Mouse (Mus musculus) macrophage (primary cell): ENCODE data around the gene Fhod1. TPM values are rescaled to one million over a fixed set of nuclear protein-coding genes. Genes with fewer than 3 reads are reported as not detected.
"Not testable (repeated sequence)": the region's sequence is repeated elsewhere in the genome, so short reads cannot be mapped to it uniquely, and the experiment has no call there.

Experiments used
- H3K27ac ChIP-seq: fragments of 350-480 bp; formaldehyde crosslinking; 2 replicates; pipeline ENCODE4 v1.9.0; 2021
- H3K36me3 ChIP-seq: fragments of 350-480 bp; formaldehyde crosslinking; 2 replicates; pipeline ENCODE4 v1.9.0; 2021; ENCODE audit errors: inconsistent target
- H3K4me3 ChIP-seq: fragments of 350-480 bp; formaldehyde crosslinking; 2 replicates; pipeline ENCODE4 v1.9.0; 2021; ENCODE audit errors: inconsistent target
- H3K79me2 ChIP-seq: fragments of 350-480 bp; formaldehyde crosslinking; 2 replicates; pipeline ENCODE4 v1.9.0; 2021; ENCODE audit errors: inconsistent target
- WGBS: methylation state at CpG from one replicate; pipeline ENCODE4 v1.1.7; 2026; ENCODE audit warnings: inconsistent platforms; ENCODE audit not compliant: missing documents; 5-methylcytosine and 5-hydroxymethylcytosine counted together
- polyA plus RNA-seq: library from polyadenylated mRNA; stranded (reverse); fragments of 250-400 nt; gene quantifications from 3 replicates; pipeline ENCODE4 v1.2.4, GENCODE M21; 2018; ENCODE audit warnings: inconsistent platforms

Fhod1 gene
- polyA plus RNA-seq, 1 experiment from 2014 or later: 5.6 TPM

DNA sequence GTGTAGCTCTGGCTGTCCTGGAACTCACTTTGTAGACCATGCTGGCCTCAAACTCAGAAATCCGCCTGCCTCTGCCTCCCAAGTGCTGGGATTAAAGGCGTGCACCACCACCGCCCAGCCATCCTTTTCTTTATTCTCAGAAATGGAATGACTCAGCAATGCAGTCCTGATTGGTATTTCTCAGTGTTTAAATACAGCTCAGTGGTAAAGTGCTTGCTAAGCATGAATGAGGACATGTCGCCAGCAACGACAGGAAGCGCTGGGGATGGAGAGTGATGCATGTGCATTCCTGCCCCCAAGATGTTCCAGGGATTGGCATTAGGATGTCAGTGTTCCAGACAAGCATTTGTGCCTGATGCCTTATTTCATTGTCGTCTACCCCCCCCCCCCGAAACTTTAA, 44.4 kb downstream of the Fhod1 start:
- Histone ChIP-seq H3K36me3 (peaks cover 38% of the 10 kb centered on the region; the same call in 1 of the 2 replicates), H3K27ac (peak overlapping the region; percentile 45; the same call in 1 of the 2 replicates), H3K4me3 (no peak overlapping the region), H3K79me2 (peaks cover 31% of the 10 kb centered on the region)
- WGBS: 75% methylated on average over 8 of the region's 8 CpGs

DNA sequence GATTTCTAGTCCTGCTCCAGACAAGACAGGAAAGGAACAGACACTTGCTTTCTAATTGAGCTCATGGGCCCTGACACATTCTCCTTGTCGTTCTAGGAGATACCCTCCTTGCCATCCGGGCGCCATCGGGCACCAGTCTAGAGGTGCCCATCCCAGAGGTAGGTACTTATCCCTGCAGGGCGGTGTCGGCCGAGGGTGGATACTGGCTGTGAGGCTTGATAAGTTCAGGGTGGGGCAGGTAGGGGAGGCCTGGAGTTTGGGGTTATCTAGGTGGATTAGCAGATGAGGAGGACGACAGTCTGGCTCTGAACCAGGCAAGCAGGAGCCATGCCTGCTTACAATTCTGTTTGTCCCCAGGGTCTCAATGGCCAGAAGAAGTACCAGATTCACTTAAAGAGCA, 47.8 kb downstream of the Fhod1 start:
- no peak overlapping the region for H3K4me3 ChIP-seq

DNA sequence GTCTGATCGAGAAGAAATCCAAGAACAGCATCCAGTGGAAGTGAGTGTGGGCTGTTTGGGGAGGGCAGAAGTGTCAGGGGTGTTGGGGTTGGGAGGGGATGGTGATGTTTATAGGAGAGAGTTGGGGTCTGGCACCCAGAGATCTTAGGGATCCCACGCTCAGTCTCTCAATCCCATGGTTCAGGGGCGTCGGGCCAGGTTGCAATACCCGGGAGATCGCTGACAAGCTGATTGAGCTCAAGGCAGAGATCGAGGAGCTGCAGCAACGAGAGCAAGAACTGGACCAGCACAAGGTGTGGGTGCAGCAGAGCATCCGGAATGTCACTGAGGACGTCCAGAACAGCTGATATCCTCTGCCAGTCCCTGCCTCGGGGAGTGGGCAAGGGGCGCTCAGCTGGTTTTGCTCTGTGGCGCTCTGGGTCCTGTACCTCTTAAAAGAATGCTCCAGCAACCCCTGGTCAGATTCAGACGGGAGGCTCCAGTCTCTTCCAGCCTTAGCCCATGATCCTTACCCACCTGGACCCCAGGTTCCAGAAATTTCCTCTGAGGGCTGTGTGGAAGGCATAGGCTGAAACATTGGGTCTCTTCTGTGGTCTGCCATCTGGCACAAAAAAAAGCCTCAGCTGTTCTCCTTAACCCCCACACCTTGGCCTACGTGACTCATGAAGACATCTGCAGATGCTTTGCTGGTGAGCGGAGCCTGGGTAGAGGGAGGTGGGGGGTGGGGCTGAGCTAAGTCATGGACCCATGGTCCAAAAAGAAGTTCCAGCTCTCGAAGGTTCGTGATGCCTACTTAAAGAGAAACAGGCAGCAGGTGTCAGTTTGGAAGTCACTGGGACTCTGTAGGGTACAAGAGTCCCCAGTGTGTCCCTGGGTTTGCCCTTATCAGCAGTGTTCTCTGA, 49.2 kb downstream of the Fhod1 start:
- 62% methylated on average over 18 of the region's 18 CpGs for WGBS
- Histone ChIP-seq H3K36me3 (peaks cover 26% of the 10 kb centered on the region; the same call in 1 of the 2 replicates), H3K79me2 (peaks cover 38% of the 10 kb centered on the region), H3K27ac (peak overlapping the region; percentile 37), H3K4me3 (peak overlapping the region; percentile 92)

More for the DNA sequence above, 47.8 kb downstream of the Fhod1 start:
- H3K79me2 ChIP-seq: peaks cover 38% of the 10 kb centered on the region
- WGBS: 99% methylated on average over 8 of the region's 8 CpGs
- H3K27ac ChIP-seq: no peak overlapping the region
- peaks cover 26% of the 10 kb centered on the region; the same call in 1 of the 2 replicates for H3K36me3 ChIP-seq

DNA sequence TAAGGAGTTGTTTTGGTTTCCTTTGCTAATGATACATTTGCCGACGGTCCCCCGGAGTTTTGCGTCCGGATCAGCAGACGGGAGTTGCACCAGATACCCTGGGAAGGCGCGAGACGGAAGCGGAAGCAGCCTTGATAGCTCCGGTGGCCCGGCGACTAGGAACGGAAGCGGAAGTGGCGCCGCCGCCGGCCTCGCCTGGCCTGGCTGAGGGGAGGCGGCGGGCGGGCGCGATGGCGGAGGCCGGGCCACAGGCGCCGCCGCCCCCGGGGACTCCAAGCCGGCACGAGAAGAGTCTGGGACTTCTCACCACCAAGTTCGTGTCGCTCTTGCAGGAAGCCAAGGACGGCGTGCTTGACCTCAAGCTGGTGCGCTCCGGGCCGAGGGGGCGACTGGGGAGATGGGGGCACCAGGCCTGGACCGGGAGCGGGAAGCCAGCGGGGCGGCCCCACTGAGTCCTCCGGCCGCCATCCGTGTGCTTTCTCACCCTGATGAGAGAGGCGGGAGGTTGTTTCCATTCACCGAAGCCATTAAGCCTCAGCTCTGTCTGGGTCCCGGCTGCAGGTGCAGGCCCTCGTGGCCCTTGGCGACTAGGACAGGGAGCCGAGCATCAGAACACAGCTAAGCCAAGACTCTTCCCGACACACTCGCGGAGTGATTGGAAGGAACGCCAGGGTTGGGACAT, 50.1 kb downstream of the Fhod1 start, which contains the start of gene E2f4:
Gene E2f4 (plus strand): TSS at position 153 of the 682 bp plus-strand sequence.
- H3K79me2 ChIP-seq: peaks cover 38% of the 10 kb centered on the region
- peaks cover 26% of the 10 kb centered on the region; the same call in 1 of the 2 replicates for H3K36me3 ChIP-seq
- peak within 1 kb of the TSS; percentile 92 for H3K4me3 ChIP-seq
- under 1% methylated on average over 57 of the region's 58 CpGs for WGBS
- peak within 1 kb of the TSS; percentile 46 for H3K27ac ChIP-seq

DNA sequence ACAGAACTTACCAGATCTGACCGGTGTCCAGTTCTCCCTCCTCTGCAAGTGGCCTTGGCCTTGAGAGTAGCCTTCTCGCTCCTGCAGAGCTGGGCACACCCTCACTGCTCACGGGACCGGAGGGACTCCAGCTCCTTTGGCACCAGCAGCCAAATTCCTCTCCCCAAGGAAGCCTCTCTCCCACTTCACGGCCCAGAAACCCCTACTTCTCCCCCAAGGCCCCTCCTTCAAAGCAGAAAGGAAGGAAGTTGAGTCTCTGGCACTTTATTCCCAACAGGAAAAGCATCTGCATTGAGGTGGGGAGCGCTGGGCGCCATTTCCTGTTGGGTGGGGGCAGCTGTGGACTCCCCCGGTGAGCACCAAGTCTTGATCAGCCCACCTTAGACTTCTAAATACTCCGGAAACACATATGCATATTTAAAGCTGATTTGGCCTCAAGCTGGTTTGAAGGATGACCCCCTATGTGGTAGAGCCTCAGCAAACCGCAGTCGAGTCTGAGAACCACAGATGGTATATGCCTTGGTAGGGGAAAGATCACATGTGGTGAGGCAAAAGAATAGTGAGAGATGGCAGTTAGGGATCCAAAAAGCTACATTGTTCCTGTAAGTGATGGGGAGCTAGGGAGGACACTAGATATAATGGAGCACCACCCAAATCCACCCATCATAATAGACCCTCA, 51.7 kb downstream of the Fhod1 start, which contains the start of gene Exoc3l:
Gene Exoc3l (minus strand): TSS at position 207 of the 679 bp plus-strand sequence.
- peaks cover 13% of the 10 kb centered on the region; the same call in 1 of the 2 replicates for H3K36me3 ChIP-seq
- H3K27ac ChIP-seq: peak within 1 kb of the TSS; percentile 46; the same call in 1 of the 2 replicates
- peak within 1 kb of the TSS; percentile 92; the same call in 1 of the 2 replicates for H3K4me3 ChIP-seq
- WGBS: 14% methylated on average over 11 of the region's 11 CpGs
- peaks cover 33% of the 10 kb centered on the region for H3K79me2 ChIP-seq

DNA sequence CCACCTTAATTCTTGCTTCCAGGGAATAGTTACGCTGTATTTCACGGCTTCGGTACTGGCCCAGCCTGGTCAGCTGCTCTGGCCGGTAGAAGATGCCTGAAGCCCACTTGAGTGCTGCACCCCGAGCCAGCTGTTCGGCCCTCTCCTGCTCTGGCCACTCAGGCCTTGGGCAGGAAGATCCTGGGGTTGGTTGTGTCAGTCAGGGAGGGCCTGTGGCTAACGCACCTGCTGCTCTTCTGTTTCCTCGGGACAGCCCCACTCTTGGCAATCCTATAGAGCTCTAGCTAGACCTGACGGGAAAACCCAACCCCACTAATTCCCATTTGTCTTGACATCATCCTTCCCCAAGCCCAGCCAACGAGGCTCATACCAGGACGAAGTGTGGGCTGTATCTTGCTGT, 52.5 kb downstream of the Fhod1 start:
- peaks cover 6% of the 10 kb centered on the region; the same call in 1 of the 2 replicates for H3K36me3 ChIP-seq
- peaks cover 26% of the 10 kb centered on the region for H3K79me2 ChIP-seq
- WGBS: 69% methylated on average over 9 of the region's 11 CpGs
- no peak overlapping the region for H3K4me3 ChIP-seq
- no peak overlapping the region for H3K27ac ChIP-seq

DNA sequence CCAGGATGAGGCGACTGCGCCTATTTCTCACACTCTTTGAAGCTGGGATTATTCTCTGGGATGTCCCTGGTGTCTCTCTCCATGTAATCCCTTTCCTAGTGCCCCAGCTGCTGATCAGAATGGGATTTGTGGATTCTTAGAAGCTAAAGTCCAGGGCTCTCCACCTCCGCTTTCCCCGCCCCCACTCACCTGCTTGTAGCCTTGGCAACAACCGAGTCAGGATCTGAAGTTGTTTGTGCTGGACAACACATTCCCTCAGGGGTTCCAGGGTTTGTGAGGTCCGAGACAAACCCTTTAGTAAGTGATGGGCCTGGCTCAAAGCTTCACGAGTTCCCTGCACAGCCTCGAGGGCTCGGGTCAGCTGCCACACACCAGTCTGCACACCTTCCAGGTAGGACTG, 53.0 kb downstream of the Fhod1 start:
- Histone ChIP-seq H3K79me2 (peaks cover 22% of the 10 kb centered on the region), H3K4me3 (no peak overlapping the region), H3K36me3 (peaks cover 1% of the 10 kb centered on the region; the same call in 1 of the 2 replicates), H3K27ac (no peak overlapping the region)
- WGBS: 91% methylated on average over 9 of the region's 9 CpGs

DNA sequence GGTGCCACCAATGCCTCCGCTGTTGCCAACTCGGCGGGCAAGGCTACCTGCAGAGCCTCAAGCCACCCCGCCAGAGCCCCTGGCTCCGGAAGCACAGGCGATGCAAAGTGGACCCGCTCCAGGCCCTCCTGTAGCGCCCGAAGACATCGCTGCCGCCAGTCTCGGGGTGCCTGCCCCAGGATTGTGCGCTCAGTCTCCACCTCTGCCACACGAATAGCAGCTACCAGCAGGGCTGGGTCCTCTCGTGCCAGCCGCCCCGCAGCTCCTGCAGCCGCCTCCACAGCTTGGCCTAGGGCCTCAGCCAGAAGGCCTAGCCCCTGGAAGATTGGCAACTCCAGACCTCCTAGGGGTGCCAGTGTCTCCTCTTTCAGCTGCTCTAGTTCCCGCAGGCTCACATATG, 54.3 kb downstream of the Fhod1 start:
- Histone ChIP-seq H3K79me2 (peaks cover 8% of the 10 kb centered on the region), H3K4me3 (no peak overlapping the region), H3K36me3 (no peaks in the 10 kb centered on the region), H3K27ac (no peak overlapping the region)
- 96% methylated on average over 15 of the region's 19 CpGs for WGBS

DNA sequence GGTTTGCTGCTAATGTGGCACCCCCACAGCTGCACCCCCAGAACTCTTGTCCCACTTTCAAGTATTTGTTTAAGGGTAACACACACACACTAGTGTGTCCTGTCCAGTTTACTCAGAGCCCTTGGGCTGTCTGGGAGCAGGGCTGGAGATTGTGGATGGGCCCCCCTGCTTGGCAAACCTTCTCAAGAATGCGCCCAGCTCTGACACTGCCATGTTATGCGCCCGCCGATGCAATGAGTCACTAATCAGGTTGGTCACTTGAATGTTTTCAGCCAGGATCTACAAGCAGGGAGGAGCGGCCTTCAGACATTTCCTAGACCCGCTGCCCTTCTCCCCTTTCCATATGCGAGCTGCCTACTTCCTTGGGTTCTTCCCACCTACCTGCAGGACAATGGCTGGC, 55.3 kb downstream of the Fhod1 start:
- no peaks in the 10 kb centered on the region for H3K79me2 ChIP-seq
- H3K36me3 ChIP-seq: no peaks in the 10 kb centered on the region
- no peak overlapping the region for H3K27ac ChIP-seq
- no peak overlapping the region for H3K4me3 ChIP-seq
- 92% methylated on average over 6 of the region's 7 CpGs for WGBS

DNA sequence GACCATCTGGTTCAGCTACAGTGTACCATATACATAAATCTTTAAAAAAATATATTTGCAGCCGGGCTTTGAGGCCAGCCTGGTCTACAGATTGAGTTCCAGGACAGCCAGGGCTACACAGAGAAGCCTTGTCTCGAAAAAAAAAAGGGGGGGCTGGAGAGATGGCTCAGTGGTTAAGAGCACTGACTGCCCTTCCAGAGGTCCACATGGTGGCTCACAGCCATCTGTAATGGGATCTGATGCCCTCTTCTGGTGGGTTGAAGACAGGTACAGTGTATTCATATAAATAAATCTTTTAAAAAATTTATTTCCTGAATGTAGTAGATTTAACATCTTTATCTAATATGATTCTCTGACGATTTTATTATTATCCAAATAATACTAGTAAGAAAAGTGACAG, 56.0 kb downstream of the Fhod1 start:
- not testable (repeated sequence) for H3K4me3 ChIP-seq, H3K79me2 ChIP-seq, H3K36me3 ChIP-seq, H3K27ac ChIP-seq
- 83% methylated on average over 3 of the region's 3 CpGs for WGBS

DNA sequence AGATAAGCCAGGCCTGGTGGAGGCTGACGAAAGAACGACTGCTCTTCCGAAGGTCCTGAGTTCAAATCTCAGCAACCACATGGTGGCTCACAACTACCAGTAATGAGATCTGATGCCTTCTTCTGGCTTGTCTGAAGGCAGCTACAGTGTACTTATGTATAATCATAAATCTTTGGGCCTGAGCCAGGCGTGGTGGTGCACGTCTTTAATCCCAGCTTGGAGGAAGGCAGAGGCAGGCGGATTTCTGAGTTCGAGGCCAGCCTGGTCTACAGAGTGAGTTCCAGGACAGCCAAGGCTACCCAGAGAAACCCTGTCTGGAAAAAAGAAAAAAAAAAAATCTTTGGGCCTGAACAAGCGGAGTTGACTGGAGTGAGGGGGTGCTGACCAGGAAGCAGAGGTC, 56.4 kb downstream of the Fhod1 start:
- not testable (repeated sequence) for H3K36me3 ChIP-seq, H3K4me3 ChIP-seq, H3K79me2 ChIP-seq, H3K27ac ChIP-seq
- WGBS: 84% methylated on average over 8 of the region's 8 CpGs

DNA sequence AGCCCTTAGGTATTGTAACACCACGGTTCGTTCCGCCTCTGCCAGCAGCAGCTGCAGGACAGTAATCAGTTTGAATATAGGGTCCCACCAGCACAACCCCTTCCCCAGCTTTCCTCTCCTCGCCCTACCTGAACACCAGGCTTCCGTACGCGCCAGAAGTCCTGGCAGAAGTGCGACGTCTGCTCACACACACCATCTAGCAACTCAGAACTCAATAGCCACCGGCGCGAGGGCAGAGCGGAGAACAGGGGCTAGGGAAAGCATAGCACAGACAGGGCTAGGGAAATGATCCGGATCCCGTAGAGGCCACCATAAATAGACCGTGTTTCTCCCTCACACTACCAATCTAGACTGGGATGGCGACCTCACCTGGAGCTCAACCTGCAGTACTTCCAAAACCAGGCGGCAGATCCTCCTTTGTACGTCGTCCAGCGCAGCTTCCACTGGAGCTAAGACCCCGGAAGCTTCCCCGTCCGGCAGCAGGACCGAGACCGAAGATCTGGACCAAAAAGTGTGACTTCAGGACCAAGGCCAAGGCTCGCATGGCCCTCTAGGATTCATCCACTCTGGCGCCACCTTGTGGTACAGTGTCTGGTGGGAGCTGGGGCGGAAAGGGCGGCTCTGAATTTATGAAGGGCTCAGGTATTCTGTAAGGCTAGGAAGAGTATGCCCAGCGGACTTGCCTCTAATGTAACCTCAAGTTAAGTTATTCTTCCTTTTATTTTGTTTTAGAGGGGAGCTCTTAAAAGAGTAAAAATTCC, 57.0 kb downstream of the Fhod1 start:
- no peak overlapping the region for H3K27ac ChIP-seq
- 33% methylated on average over 31 of the region's 31 CpGs for WGBS
- no peaks in the 10 kb centered on the region for H3K79me2 ChIP-seq
- no peak overlapping the region for H3K4me3 ChIP-seq
- no peaks in the 10 kb centered on the region for H3K36me3 ChIP-seq

DNA sequence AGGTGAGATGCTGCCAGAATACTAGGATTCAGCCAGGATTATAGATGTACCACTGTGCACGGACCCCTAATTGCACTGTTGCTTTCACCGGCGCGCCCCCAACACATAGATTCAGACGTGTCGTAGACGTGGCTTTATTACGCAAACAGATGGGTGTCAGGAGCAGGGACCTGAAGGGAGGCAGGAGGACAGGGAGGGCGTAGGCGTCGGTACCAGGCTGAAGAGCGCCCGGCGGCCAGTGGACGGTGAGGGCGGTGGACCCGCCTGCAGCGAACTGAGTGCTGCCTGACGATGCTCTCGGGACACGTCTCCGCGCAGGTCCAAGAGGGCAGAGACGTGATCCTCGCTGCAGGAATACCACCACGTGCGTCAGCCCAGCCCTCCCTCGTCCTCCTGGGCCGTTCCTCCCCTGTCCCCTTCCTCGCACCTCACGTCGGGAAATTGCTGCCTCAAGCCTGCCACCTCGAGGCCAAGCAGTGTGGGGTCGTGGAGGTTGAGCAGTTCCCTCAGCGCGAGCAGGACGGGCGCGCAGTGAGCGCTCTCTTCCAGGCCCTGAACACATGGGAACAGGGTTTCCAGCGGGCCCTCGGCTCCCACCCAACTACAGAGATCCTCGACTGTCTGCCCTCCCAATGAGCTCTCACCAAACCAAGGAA, 57.8 kb downstream of the Fhod1 start, which contains the start of gene 4931428F04Rik:
Gene 4931428F04Rik (minus strand): TSS at position 60 of the 656 bp plus-strand sequence.
- Histone ChIP-seq H3K27ac (peak within 1 kb of the TSS; percentile 32; the same call in 1 of the 2 replicates), H3K4me3 (peak within 1 kb of the TSS; percentile 43), H3K79me2 (no peaks in the 10 kb centered on the region), H3K36me3 (no peaks in the 10 kb centered on the region)
- 16% methylated on average over 30 of the region's 43 CpGs for WGBS
